19 mouse cellular contexts compared by ENCODE assay signal in the genomic region with DNA sequence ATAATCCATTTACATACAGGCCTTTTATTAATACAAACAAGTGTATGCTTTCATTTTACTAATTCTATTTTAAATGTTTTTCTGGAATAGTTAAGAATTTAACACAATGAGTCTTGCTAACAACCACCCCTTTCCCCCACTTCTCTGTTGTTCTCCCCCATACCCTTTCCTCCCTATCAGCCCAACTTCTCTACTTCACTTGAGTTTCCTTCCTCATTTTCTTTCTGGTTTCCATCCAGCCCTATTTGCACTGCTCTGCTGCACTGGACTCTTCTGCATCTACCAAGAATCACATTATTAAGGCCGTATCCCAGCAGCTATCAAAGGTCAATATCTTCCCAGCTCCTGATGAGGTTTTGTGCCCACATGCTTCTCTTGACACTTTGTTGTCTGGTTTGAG.
DNase-seq lines count a peak whose midpoint lies in the region; ATAC-seq lines count a peak whose summit lies in the region.
"Had no signal": no experiment of that assay in that cellular context is flagged by ENCODE, and none has a peak within 500 bp of the region (broad histone marks: within the 10 kb centered on the region; RNA-seq: fewer than 3 reads in every experiment).

No protein-coding gene starts in this region.

- H3K4me1 ChIP-seq in midbrain, embryonic 14.5 days (ENCODE audit: control insufficient read depth, insufficient read depth, low read length) = no peaks in the 10 kb centered on the region
- H3K4me1 ChIP-seq: embryonic facial prominence, embryonic 12.5 days; forebrain, embryonic 12.5 days; heart, embryonic 13.5 days; hindbrain, embryonic 12.5 days had no signal

- H3K36me3 ChIP-seq in splenic B cell, adult 2 months (ENCODE audit: control insufficient read depth, insufficient read depth, low read length, poor library complexity, severe bottlenecking) = no peaks in the 10 kb centered on the region
- H3K36me3 ChIP-seq in midbrain, embryonic 14.5 days (ENCODE audit: control insufficient read depth, insufficient read depth, low read length) = no peaks in the 10 kb centered on the region
- H3K36me3 ChIP-seq: embryonic facial prominence, embryonic 12.5 days; forebrain, embryonic 12.5 days; heart, embryonic 13.5 days; hindbrain, embryonic 12.5 days had no signal

- no peaks in the 10 kb centered on the region for H3K27me3 ChIP-seq in splenic B cell, adult 2 months (ENCODE audit: control insufficient read depth, insufficient read depth, low read length, poor library complexity, severe bottlenecking)
- H3K27me3 ChIP-seq in midbrain, embryonic 14.5 days (ENCODE audit: control insufficient read depth, insufficient read depth, low read length) = no peaks in the 10 kb centered on the region
- H3K27me3 ChIP-seq: embryonic facial prominence, embryonic 12.5 days; forebrain, embryonic 12.5 days; heart, embryonic 13.5 days; hindbrain, embryonic 12.5 days had no signal

- no peaks in the 10 kb centered on the region for H3K9me3 ChIP-seq in midbrain, embryonic 14.5 days (ENCODE audit: control insufficient read depth, low read length)
- H3K9me3 ChIP-seq: embryonic facial prominence, embryonic 12.5 days; forebrain, embryonic 12.5 days; heart, embryonic 13.5 days; hindbrain, embryonic 12.5 days had no signal

- no peak overlapping the region for H3K9ac ChIP-seq in midbrain, embryonic 14.5 days (replicated peaks; ENCODE audit: low read length)
- H3K9ac ChIP-seq: embryonic facial prominence, embryonic 12.5 days; forebrain, embryonic 12.5 days; heart, embryonic 13.5 days; hindbrain, embryonic 12.5 days had no signal

- WGBS in midbrain, embryonic 14.5 days = 95% methylated on average over 1 of the region's 1 CpGs

- H3K4me2 ChIP-seq in midbrain, embryonic 14.5 days (ENCODE audit: low read length) = no peak overlapping the region
- H3K4me2 ChIP-seq: embryonic facial prominence, embryonic 12.5 days; forebrain, embryonic 12.5 days; heart, embryonic 13.5 days; hindbrain, embryonic 12.5 days had no signal

- intact Hi-C loops in gastrocnemius, postnatal 36 days (cut with DNase I) = no loop called here

- no peak overlapping the region for H3K27ac ChIP-seq in midbrain, embryonic 14.5 days (replicated peaks; ENCODE audit: low read depth, low read length)
- H3K27ac ChIP-seq: embryonic facial prominence, embryonic 12.5 days; forebrain, embryonic 12.5 days; heart, embryonic 13.5 days; hindbrain, embryonic 12.5 days had no signal

- no peak overlapping the region for H3K4me3 ChIP-seq in midbrain, embryonic 14.5 days (replicated peaks; ENCODE audit: low read depth, low read length)
- H3K4me3 ChIP-seq: embryonic facial prominence, embryonic 12.5 days; forebrain, embryonic 12.5 days; heart, embryonic 13.5 days; hindbrain, embryonic 12.5 days had no signal

- peak; percentile 85 for ATAC-seq in common myeloid progenitor, adult 5-6 weeks (replicated peaks; ENCODE audit: low read depth, poor library complexity, severe bottlenecking)
- peak; percentile 91 for ATAC-seq in megakaryocyte, adult 5-6 weeks (ENCODE audit: poor library complexity, severe bottlenecking)
- ATAC-seq in midbrain, embryonic 14.5 days (ENCODE audit: low FRiP score, low TSS enrichment) = no peak
- ATAC-seq: forebrain, embryonic 16.5 days; hindbrain, embryonic 16.5 days; inflammation-experienced regulatory T-cells, adult 6 months had no signal

- peak; percentile 12 for DNase-seq in A20 (ENCODE audit: low read depth, low spot score)
- peak; percentile 41 for DNase-seq in splenic B cell, adult 2 months (ENCODE audit: low read depth, low spot score)
- no peak for DNase-seq in midbrain, embryonic 14.5 days
- DNase-seq in gastrocnemius, postnatal 36 days = no peak
- DNase-seq in adrenal gland, postnatal 14 days = no peak
- DNase-seq: adrenal gland, postnatal 10 days; cerebellum, adult 18-20 months; cerebellum, postnatal 10 days; gastrocnemius, postnatal 10 days; heart, postnatal 36 days had no signal

Comparison
In these comparisons a context has a peak if more than half of its experiments do, and no peak if none do; other contexts are left out.
1. DNase-seq: peak in A20 (single experiment) and splenic B cell, adult 2 months (single experiment); none in midbrain, embryonic 14.5 days (single experiment), gastrocnemius, postnatal 36 days (0 of 2) and adrenal gland, postnatal 14 days (single experiment).